Mouse (Mus musculus): ENCODE data around the gene Sipa1l1.
A peak's percentile ranks its signal among the peaks of the same experiment; 100 is the strongest.

Sipa1l1 gene

DNA sequence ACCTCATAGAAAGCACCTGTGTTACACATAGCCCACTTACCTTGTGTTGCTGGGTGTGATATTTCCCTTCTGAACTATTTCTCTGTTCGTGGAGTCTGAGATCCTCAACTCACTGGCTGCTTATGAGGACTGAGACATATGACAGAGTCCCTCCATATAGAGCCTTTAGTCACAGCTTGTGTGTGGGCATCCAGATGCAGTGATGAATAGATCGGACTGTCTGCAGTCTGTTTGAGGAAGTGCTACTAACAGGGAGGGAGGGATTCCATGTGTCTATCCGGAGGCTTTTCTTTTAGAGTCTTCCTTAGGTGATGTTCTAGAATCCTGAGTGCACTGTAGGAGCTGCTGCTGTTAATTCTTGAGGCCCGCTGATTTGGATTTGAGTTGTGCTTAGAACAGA, 165.4 kb downstream of the Sipa1l1 start:
- ATAC-seq (ENCODE audit: low TSS enrichment) = peak; percentile 32

DNA sequence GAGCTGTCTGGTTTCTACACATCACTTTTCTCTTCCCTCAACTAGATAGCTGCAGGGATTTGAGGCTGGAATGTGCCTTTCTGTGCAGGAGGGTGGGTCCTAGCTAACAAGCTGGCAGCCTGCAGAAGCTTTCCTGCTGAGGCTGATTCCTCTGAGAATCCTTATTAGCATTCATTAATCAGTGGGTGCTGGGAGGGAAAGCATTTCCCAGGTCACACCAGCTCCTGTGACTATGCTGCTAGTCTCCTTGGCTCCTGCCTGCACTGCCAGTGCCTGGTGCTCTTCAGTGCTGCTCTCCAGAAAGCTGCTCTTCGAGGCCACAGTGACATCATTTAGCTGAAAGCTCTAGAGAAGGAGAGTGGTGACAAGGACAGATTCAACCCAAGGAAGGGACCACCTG, 166.0 kb downstream of the Sipa1l1 start:
- no peak for ATAC-seq (ENCODE audit: low TSS enrichment)

DNA sequence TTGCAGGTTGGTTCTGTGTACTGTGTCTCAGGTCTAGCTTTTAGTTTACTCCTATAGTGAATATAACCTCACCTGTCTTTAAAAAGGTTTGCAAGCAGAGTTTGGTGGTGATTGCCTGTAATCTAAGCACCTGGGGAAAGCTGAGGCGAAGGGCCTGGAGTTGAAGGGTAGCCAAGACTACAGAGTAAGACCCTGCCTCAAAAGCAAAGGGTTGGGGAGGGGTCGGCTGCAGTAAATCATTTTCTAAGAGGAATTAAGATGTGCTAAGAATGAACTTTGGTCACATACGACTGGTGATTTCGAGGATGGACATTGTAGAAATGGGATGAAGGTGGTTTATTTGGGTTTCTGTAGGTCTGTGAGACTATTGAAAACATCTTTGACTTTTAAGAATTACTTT, 169.4 kb downstream of the Sipa1l1 start:
- ATAC-seq (ENCODE audit: low TSS enrichment) = no peak

DNA sequence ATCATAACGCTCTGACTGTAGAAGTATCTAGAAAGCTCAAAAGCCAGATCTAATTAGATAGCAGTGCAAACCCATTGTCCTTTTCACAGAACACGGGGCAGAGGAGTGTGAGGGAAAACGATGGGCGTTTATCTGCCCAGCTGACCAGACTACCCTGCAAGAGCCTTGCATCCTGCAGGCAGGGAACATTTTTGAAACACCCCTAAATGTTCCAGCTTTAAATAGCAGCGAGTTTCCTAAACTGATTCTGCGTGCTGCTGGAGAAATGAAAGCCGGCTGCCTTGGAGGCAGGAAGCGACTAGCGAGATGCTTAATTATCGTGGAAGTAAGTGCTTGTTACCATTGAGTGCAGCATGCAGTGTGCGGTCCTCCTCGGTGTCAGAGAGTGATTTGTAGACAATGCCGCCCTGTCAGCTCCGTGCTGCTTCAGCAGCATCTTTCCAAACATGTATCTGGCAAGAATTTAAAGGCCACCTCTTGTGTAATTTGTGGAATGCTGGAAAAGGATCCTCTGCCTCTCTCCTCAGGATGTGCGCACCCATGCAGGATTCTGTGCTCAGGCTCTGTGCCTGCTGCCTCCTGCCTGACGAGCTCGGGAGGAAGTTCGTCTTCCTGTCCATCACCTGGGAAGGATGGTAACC, 170.2 kb downstream of the Sipa1l1 start:
- ATAC-seq (ENCODE audit: low TSS enrichment) = peak; percentile 66

DNA sequence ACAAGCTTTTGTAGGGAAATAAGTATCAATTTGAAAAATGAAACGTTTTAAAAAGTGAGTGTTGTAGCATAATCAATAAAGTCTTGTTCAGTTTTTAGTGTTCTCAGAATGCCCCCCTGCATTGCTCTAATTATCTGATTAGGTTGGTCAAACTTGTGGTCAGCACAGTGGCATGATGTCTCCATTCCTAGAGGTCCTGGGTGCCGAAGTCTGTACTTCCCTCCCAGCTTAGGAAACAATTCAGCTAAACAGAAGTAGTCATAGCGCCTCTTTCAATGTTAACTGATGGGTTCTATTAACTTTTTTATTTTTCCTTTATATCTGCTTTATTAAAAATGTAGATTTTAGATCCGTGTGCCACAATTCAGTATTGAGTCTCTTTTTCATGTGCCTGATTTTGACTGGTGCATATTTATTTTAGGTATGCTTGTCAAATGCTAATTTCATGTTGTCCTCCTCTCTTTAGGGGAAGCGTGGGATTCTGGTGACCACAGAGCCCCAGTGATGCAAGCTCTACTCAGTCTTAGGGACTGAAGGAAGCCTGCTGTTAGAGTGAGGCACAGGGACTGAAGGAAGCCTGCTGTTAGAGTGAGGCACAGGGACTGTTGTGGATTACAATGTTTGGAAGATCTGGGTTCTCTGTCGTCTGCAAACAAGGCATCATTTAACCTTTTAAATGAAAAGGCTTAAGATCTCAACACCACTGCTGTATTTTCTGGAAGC, 171.2 kb downstream of the Sipa1l1 start:
- ATAC-seq (ENCODE audit: low TSS enrichment) = 0 out of 2 replicates have a peak, but pooled peaks have one; percentile 35

DNA sequence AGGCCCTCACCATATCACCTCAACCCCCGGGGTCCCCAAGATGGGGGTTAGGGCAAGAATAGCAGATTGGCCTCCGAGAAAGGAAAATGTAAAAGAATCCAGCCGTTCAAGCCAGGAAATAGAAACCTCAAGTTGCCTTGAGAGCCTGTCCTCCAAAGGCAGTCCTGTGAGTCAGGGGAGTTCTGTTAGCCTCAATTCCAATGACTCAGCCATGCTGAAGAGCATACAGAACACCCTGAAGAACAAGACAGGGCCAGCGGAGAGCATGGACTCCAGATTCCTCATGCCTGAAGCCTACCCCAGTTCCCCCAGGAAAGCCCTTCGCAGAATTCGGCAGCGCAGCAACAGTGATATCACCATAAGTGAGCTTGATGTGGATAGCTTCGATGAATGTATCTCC, 172.1 kb downstream of the Sipa1l1 start:
- no peak for ATAC-seq (ENCODE audit: low TSS enrichment)

DNA sequence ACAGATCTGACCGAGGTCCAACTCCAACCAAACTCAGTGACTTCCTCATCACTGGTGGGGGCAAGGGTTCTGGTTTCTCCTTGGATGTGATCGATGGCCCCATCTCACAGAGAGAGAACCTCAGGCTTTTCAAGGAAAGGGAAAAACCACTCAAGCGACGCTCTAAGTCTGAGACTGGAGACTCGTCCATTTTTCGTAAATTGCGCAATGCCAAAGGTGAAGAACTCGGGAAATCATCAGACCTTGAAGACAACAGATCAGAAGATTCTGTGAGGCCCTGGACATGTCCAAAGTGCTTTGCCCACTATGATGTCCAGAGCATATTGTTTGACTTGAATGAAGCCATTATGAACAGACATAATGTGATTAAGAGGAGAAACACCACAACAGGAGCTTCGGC, 172.6 kb downstream of the Sipa1l1 start:
- ATAC-seq (ENCODE audit: low TSS enrichment) = no peak

DNA sequence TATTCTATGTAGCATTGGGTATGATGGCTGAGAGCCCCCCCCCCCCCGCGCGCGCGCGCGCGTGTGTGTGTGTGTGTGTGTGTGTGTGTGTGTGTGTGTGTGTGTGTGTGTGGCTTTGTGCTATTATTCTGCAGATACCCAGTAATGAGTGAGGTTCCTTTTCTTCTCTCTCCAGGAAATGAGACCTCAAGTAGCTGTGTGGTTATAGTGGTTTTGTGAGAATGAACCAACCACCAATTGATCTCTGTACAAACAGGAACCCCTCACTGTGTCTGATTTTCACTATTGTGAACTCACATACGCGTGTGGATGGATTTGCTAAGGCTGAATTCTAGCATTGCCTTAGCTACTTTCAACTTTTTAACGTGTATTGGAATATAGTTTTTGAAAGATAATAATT, 181.0 kb downstream of the Sipa1l1 start:
- no peak for ATAC-seq (ENCODE audit: low TSS enrichment)

DNA sequence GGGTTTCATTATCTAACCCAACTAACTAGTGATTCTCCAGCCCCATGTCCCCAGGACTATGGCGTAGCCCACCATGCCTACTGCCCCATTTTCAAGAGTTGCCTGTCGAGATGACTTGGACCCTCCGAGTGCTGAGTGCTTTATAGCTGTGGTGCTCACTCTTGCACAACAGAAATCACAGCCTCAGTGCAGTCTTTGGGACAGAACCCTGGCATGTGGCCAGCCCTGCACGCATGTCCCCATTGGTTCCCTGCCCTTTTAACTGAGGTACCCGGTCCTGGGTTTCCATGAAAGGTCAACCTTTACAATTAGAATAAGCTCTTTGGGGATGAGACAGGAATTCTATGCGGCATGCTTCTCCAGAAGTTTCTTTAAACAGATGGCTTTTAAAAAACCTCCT, 181.8 kb downstream of the Sipa1l1 start:
- no peak for ATAC-seq (ENCODE audit: low TSS enrichment)

DNA sequence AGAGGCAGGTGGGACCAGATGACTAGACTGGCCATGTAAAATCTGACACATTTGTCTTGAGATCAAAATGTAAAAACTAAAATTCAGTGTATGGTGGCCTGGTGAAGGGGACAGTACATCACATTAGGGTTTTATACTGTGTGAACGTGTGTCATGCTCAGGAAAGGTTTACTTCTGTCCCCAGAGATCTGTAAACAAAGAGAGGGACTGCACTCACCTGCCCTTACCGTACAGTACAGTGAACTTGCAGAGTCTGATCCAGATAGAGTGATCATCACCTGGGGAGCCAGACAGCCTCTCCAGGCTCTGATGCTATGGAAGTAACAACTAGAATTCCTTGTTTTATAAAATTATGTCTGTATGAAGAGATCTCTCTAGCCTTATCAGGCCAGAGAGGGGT, 184.5 kb downstream of the Sipa1l1 start:
- no peak for ATAC-seq (ENCODE audit: low TSS enrichment)

DNA sequence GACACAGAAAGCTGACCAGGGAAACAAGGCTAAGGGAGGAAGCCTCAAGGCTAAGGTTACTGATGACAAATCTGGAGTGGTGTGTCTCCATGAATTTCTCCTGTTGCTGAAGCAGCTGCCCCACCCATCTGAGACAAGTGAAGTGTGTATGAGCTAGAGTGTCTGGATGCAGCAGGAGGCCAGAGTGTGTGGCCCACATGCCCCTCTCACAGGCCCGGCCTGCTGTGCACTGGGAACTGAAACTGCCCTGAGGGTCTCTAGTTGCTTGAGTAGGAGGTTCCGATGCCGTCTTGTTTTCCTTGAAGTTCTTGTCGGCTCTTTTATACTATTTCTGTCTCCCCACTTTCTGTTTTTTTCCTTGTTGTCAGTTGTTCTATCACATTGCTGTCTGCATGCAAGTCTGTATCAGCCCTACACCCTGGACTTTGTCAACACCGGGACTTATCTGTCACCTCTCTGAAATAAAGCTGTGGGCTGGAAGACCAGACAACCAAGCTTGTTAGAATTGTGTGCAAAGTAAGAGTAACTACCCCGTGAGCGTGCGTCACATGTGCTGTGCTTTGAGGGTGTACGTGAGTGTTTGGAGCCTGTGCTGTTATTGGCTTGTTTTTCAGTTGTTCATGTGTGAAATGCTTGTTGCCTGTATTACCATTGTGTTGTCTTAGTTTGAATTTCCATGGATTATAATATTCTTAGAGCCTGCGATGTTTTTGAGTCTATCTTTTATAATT, 186.5 kb downstream of the Sipa1l1 start:
- ATAC-seq (ENCODE audit: low TSS enrichment) = no peak

DNA sequence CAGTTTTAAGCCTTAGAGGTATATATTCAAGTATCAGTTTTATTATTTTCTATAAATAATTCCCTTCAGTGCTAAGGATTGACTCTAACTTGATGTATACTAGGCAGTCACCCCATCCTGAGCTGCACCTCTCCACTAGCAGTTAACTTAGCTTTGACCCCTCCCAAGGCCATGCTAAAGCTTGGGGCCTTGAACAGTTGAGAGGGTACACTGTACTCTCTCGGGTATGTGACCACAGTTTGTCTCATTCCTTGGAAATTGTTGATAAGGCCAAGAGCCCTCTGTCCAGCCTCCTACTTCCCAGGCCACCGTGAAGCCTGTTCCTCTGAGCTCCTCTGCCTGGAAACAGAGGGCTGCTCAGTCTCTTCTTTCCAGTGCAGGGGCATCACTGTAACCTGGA, 187.4 kb downstream of the Sipa1l1 start:
- no peak for ATAC-seq (ENCODE audit: low TSS enrichment)

DNA sequence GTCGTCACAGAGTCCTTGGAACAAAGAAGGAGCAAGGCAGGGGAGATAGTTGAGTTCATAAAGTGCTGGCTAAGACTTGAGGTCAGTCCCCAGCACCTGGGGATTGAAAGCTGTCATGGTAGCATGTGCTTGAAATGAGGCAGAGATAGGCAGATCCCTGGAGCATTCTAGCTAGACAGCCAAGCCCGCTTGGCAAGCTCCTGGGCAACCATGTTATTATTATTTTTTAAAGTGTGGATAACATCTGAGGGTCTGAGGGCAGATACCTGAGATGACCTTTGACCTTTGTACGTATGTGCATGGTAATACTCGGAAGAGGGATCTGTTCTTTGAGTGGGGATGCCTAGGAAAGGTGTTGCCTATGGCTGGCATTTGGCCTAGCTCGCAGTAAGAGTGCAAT, 188.3 kb downstream of the Sipa1l1 start:
- no peak for ATAC-seq (ENCODE audit: low TSS enrichment)

DNA sequence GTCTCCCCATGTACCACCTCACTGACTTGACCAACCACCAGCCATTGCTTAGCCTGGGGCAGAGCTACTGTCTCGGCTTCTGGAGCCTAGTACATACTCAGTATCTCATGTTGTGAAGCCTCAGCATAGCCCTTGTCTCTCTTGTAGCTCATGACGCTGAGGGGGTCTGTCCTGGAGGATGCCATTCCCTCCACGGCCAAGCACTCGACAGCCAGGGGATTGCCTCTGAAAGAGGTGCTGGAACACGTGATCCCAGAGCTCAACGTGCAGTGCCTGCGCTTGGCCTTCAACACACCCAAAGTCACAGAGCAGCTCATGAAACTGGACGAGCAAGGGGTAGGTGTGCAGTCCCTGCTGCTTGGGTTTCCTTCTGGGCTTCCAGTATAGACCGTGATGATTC, 193.7 kb downstream of the Sipa1l1 start:
- no peak for ATAC-seq (ENCODE audit: low TSS enrichment)

DNA sequence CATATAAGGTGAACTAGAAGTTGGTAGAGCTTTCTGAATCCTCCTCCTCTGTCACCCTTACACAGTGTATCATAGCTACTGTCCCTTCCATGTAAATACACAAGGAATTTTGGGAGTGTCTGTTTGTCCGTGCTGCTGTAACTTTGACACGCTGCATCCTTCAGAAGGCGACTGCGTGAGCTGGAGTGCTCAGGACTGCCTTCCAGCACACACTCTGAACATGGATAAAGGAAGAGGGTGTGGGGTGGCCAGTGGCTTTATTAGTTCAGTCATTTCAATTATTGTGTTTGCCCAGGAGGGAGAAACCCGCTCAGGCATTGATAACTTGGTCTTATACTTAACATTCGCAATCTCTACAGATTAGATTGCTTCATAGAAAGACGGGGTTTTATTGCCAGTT, 195.1 kb downstream of the Sipa1l1 start:
- ATAC-seq (ENCODE audit: low TSS enrichment) = no peak

DNA sequence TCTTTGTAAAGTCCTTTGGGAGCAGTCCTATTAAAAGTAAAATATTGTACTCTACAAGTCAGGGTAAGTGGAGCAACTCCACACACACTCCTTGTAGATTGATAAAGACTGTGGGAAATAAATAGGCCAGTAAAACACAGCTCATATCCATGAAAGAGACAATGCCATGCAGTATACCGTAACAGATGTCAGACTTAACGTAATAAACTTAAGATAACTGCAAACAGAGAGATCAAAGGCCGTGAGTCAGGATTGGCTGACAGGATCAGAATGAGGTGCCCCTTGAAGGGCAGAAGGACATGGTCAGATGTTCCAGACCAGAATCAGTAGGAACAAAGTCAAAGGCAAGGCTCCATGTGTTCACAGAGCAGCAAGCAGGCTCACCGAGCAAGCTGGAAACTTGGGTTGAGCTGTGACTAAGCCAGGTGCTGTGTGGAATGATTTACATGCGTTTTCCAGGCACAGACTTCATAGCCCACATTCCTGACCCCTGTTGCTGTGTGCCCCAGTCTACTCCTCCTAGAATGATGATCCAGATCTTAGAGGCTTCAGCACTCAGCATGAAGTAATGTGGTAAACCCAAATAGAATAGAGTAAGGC, 196.3 kb downstream of the Sipa1l1 start:
- ATAC-seq (ENCODE audit: low TSS enrichment) = no peak

DNA sequence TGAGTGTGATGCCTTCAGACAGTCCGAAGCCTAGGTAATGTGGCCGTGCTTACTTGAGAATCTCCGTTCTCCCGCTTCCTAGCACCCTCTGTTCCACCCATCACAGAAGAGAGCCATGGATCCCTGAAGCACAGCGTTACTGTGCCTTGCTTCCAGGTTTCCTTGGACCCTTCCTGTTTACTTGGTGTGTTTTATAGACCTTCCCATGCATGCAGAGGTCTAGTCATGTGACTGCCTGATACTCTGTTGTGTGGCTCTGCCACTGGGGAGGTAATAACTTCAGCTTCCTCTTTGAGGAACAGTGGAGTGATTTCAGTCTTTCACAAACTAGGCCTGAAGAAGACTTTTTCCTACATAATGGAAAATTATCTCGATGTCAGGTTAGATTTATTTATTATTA, 197.6 kb downstream of the Sipa1l1 start:
- ATAC-seq (ENCODE audit: low TSS enrichment) = no peak

DNA sequence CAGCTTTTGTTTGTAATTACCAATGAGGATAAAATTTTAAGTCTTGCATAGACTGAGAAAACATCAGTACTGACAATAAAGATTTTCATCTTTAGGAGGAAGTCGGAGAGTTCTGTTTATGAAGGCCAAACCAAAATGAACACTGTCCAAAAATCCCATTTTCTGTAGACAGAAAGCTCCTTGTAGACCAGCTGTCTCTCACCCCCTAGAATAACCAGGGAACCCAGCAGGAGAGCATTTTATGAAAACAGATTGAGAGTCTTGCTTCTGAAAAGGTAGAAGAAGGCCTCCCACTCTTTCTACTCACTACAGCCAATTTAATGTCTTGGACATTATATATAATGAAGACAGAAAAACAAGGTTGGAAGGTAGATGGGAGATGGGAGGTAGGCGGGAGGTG, 198.2 kb downstream of the Sipa1l1 start:
- peak; percentile 58 for ATAC-seq (ENCODE audit: low TSS enrichment)

DNA sequence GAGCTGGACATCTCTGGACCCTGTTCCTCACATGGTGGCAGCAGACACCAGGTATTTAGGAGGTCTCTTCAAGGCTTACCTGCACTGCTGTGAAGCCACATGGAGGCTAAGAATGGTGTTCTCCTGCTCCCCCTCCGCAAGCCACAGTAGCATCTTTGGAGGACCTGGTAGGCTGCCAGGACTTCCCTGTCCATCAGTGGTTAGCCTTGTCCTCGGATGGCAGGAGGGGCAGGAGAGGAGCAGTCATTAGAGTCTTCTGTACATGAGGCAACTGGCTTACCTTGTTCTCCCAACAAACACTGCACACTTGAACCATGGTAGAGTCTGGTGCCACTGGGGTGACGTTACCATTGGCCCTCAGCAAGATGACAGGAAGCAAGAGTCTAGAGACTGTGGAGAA, 198.9 kb downstream of the Sipa1l1 start:
- ATAC-seq (ENCODE audit: low TSS enrichment) = no peak

DNA sequence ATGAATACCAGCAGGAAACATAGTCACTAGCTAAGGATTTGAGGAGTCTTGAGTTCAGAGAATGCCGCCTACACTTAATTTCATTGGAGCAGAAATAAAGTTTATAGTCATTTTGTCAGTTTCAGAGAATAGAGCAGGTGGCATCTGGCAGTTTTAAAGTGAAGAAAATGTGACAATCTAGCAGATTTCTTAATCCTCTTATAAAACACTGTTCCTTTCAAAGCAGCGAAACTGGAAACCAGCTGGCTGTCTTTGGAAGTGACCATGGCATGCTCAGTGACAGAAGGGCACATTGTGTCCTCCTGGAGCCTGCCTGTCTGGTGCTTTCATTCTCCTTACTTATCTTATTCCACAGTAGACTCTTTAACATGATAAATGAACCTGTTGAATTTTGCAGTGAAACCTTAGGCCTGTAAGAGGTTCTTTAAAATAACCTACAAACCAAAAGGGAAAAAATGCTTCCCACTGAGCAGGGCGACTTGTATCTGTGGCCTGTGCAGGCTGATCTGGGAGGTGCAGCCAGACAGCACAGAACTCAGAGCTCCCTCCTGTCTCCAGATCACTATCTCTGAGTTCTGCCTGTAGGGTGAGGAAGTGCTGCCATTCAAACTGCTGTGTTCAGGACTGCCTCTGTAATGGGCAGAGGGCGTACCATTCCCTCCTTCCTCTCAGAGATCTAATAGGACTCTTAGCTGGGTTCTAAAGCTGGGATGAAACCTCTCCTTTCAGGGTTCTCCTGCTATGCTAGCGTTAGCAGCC, 200.5 kb downstream of the Sipa1l1 start:
- ATAC-seq (ENCODE audit: low TSS enrichment) = no peak

DNA sequence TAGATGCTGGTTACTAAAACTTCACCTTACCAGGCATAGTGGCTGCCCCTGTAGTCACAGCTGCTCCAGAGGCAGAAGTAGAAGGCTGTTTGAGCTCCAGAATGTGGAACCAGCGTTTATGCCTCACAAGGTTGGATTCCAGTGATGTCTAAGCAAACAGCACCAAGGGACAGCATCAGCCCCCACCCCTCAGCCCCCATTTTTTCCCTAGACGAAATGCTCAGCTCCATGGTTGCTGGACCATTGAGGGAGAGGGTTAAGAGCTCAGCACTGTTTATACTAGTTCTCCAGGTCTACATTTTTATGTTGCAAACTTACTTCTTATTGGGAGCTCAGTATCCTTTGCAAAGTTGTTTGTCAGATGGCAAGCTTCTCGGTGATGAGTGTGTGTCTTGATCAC, 202.1 kb downstream of the Sipa1l1 start:
- ATAC-seq (ENCODE audit: low TSS enrichment) = no peak

DNA sequence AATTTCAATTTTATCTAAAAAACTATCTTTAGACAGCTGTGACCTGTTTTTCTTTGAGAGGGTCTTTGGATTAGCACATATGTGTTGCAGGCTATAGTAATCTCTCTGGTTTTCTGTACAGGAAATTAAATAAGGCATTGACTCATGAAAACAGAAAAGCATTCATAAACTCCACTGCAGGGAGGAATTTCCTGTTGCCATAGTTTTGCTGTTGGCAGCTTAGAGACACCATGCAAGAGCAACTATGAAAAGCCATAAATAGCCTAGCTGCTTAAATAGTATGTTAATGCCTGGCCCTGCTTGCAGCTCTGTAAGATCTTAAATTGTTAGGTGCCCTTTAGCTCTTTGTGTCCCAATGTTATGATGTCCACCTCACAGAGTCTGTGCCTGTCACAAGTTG, 204.9 kb downstream of the Sipa1l1 start:
- peak; percentile 66 for ATAC-seq (ENCODE audit: low TSS enrichment)
